Mouse (Mus musculus) heart, postnatal 36 days (tissue): ENCODE measurements around the gene Babam1. TPM values are rescaled to one million over a fixed set of nuclear protein-coding genes. Genes with fewer than 3 reads are reported as not detected.
"Not testable (repeated sequence)": the region's sequence is repeated elsewhere in the genome, so short reads cannot be mapped to it uniquely, and the experiment has no call there.

ENCODE experiments used
- DNase-seq, 2 experiments: peaks; one replicate each; pipeline ENCODE4 v3.0.0; 2021 to 2022
- intact Hi-C: fragments of 180-260 bp; cut with DNase I; formaldehyde crosslinking; loops from one replicate; pipeline ENCODE4 v1.15.1; 2025
- total RNA-seq, 2 experiments: library from RNA; stranded (reverse); gene quantifications; 2 replicates each; pipeline ENCODE4 v1.2.3; 2021

Babam1 gene
- total RNA-seq, 2 experiments from 2014 or later: 61.2 to 67.1 TPM

DNA sequence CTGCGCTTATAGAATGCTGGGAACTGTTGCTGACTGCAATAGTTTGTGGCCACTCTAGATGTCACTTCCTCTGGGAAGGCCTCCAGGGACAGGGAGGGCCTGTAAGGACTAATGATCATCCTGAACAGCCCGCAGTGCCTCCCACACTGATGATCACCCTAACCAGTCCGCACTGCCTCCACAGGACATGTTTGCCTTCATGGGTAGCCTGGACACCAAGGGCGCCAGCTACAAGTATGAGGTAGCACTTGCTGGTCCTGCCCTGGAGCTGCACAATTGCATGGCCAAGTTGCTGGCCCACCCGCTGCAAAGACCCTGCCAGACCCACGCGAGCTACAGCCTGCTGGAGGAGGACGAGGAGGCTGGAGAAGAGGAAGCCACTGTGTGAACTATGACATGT is 7.3 kb downstream of the Babam1 start:
- no peak for DNase-seq
- intact Hi-C loops: loop anchor here (5.0 kb wide), 1 partner anchor 142 kb away; no protein-coding TSS in a partner anchor

DNA sequence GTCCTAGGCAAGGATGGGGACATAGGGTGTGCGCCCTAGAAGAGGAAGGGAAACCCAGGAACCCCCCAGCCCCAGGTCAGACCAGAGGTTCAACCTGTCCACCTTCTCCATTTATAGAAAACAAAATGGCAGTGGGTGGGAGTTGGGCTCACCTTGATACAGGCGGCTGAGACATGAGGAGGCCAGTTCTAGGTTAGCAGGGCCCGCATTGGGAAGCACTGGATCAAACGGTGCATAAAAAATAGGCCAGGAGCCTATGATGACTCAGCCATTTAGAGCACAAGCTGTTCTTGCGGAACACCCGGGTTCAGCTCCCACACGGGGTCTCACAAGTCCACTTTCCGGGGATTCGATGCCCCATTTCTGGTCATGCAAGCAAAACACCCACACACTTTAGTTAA is 8.3 kb downstream of the Babam1 start:
- no peak for DNase-seq
- intact Hi-C loops: loop anchor here (5.0 kb wide), 1 partner anchor 143 kb away; no protein-coding TSS in a partner anchor

DNA sequence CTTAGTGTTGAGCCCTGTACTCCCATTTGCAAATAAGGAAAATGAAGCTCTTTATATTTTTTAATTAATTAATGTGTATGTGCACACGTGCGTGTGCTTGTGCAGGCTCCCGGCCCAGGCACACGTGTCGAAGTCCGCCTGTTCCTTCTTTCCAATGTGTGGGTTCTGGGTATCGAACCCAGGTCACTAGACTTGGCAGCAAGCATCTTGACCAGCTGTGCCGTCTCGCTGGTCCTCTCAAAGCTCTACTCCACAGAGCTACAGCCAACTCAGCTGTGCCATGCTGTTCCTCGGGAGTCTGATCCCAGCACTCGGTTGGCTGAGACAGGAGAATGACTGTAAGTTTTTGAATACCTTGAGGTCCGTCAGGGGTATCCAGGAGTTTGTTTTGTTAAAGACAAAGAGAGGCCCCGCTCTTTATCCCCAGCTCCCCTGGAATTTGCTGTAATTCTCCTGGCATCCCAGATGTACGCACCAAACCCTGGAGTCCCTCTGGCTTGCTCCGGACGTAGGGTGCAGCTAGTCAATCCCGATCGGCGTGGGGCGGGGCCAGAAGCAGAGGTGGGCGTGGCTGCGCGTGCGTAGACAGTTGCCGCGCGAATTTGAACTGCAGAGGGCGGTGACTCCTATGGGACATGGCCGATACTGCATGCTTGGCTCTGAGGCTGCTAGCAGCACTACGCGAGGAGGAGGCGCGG is 8.9 kb downstream of the Babam1 start, which contains the start of gene Ankle1:
Gene Ankle1, plus strand, starts transcription at position 610 of the 698 bp plus-strand sequence.
- intact Hi-C loops: loop anchor here (1.0 to 2.0 kb wide), 2 partner anchors 34 to 65 kb away; partner anchors contain the start of gene Ocel1
- peak; percentile 99 for DNase-seq

- DNase-seq: peak; percentile 66 to 67
Observed at GRCm38 (mm10) chr8:71406099-71407015, 9.7 kb downstream of the Babam1 start.

DNA sequence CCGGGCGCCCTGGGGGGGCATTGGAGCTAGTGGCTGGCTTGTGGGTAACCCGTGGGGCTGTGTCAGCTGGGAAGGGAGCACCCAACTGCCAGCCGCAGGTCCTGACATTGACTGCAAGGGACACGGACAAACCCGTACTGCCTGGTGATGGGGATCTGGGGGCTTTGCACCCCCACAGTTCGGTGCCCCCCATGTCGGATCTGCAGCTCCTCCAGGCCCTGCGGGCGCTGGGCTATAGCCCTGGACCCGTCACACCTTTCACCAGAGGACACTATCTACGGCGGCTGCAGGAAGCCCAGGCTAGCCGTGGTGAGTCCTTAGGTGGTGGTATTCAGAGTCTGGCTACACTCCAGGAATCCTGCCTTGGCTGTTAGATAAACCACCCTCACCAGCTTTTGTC is 10.8 kb downstream of the Babam1 start:
- DNase-seq: no peak

More at GRCm38 (mm10) chr8:71406099-71407015, 9.7 kb downstream of the Babam1 start:
- intact Hi-C loops: loop anchor here (1.0 to 2.0 kb wide), 2 partner anchors 35 to 66 kb away; partner anchors contain the start of gene Ocel1

GRCm38 (mm10) chr8:71408231-71408630 is 11.6 kb downstream of the Babam1 start:
- intact Hi-C loops: no loop called here
- no peak for DNase-seq

More for the DNA sequence above, 10.8 kb downstream of the Babam1 start:
- intact Hi-C loops: loop anchor here (2.0 kb wide), 1 partner anchor 67 kb away; no protein-coding TSS in a partner anchor

- intact Hi-C loops: loop anchor here (5.0 kb wide), 1 partner anchor 1116 kb away; no protein-coding TSS in a partner anchor
- DNase-seq: no peak
Observed at GRCm38 (mm10) chr8:71411535-71412273, 15.0 kb downstream of the Babam1 start.

DNA sequence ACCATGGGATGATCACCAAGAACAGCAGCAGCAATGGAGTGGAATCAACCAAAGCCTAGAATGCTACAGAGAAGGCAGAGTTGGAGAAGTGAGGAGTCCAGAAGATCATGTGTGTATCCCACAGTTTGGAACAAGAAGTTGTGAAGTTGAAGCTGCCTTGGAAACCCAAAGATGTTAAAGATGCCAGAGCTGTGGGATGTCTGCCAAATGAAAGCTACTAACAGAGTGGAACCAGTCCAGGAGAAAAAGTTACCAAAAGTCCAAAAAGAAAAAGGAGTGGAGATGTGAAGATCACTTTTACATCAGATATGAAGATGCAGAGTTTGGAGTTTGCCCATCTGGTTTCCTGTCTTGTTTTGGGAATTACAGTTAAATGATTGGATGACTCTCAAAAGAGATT is 25.5 kb downstream of the Babam1 start:
- intact Hi-C loops: no loop called here
- no peak for DNase-seq

- DNase-seq, intact Hi-C loops: not testable (repeated sequence)
Observed at GRCm38 (mm10) chr8:71432935-71433334, 36.3 kb downstream of the Babam1 start.

GRCm38 (mm10) chr8:71437041-71437440 is 40.4 kb downstream of the Babam1 start:
- intact Hi-C loops: no loop called here
- no peak for DNase-seq

GRCm38 (mm10) chr8:71441404-71441803 is 44.7 kb downstream of the Babam1 start:
- intact Hi-C loops: loop anchor here (1.0 to 5.0 kb wide), 4 partner anchors 80 to 291 kb away; partner anchors contain the start of gene Fam129c
- peak; percentile 62 to 63 for DNase-seq

GRCm38 (mm10) chr8:71445096-71445495 is 48.4 kb downstream of the Babam1 start:
- no peak for DNase-seq
- intact Hi-C loops: no loop called here

DNA sequence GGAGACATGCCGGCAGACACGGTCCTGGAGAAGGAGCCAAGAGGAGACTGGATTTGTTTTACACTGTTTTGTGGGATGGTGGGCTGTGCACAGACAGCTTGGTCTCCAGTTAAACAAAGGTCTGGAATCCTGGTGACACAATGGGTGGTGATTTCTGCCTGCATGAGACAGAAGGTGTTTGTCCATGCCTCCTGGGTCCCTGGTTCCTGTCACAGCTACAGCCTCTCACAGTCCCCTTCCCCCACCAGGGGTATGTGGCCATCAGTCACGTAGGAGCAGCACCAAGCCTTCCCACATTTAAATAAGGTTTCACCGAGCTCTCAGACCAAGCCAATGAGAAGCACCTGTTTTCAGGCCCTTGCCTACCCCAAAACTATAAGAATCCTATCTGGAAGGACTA is 54.7 kb downstream of the Babam1 start:
- intact Hi-C loops: no loop called here
- no peak for DNase-seq

DNA sequence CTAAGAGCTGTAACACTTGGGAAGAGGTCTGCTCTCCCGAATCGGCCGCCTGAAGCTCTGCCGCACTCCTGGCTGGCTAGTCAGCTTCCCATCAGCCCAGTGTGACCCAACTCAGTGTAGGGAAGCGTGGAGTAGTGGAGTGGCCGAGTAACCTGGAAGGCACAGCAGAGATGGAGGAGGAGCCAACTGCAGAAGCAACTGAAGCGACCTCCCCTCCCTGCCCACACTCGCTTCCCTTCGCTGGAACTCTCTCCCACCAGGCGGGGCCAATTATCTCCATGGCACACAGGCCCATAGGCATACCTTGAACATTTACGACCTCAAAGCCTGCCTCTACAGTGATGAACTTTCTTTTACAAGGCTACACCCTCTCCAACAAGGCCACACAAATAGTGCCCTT is 55.1 kb downstream of the Babam1 start:
- intact Hi-C loops: no loop called here
- no peak for DNase-seq

GRCm38 (mm10) chr8:71452669-71453068 is 56.0 kb downstream of the Babam1 start:
- no peak for DNase-seq
- intact Hi-C loops: no loop called here

Other genes starting within 250 kb of the Babam1 start
- gene Myo9b, start 124.1 kb upstream of the Babam1 start, total RNA-seq: 10 to 100 TPM; 24.1 to 28.2 TPM
- gene Haus8, start 123.9 kb upstream of the Babam1 start, total RNA-seq: 10 to 100 TPM; 27.4 to 29.9 TPM
- gene Use1, start 30.0 kb upstream of the Babam1 start, total RNA-seq: 100 to 1,000 TPM; 148 to 149 TPM
- 10 to 100 TPM; 11.1 to 14.9 TPM for gene Ocel1, start 25.6 kb upstream of the Babam1 start, total RNA-seq
- gene Nr2f6, start 14.9 kb upstream of the Babam1 start, total RNA-seq: 10 to 100 TPM; 47.6 to 53.6 TPM
- 10 to 100 TPM; 28.0 to 30.4 TPM for gene Ushbp1, start 1.1 kb upstream of the Babam1 start, total RNA-seq
- gene Ankle1, start 9.1 kb downstream of the Babam1 start, total RNA-seq: under 1 TPM; 0.19 to 0.39 TPM
- gene Abhd8, start 66.8 kb downstream of the Babam1 start, total RNA-seq: 10 to 100 TPM; 26.2 to 29.9 TPM
- 100 to 1,000 TPM; 117 to 129 TPM for gene Mrpl34, start 68.1 kb downstream of the Babam1 start, total RNA-seq
- 10 to 100 TPM; 32.1 to 32.3 TPM for gene Dda1, start 72.3 kb downstream of the Babam1 start, total RNA-seq
- gene Ano8, start 89.1 kb downstream of the Babam1 start, total RNA-seq: 10 to 100 TPM; 18.1 to 18.6 TPM
- 10 to 100 TPM; 15.8 to 20.2 TPM for gene Gtpbp3, start 91.2 kb downstream of the Babam1 start, total RNA-seq
- gene Plvap, start 114.9 kb downstream of the Babam1 start, total RNA-seq: 10 to 100 TPM; 24.5 to 26.0 TPM
- gene Ccdc194, start 128.8 kb downstream of the Babam1 start, total RNA-seq: not detected
- 10 to 100 TPM; 17.1 to 32.9 TPM for gene Bst2, start 140.6 kb downstream of the Babam1 start, total RNA-seq
- gene Mvb12a, start 146.1 kb downstream of the Babam1 start, total RNA-seq: 10 to 100 TPM; 27.8 to 32.9 TPM
- under 1 TPM in 1 of 2 experiments, not detected in 1; 0.22 TPM for gene Tmem221, start 162.0 kb downstream of the Babam1 start, total RNA-seq
- gene Nxnl1, start 169.7 kb downstream of the Babam1 start, total RNA-seq: under 1 TPM in 1 of 2 experiments, not detected in 1; 0.19 TPM
- gene Slc27a1, start 172.0 kb downstream of the Babam1 start, total RNA-seq: 100 to 1,000 TPM; 171 to 223 TPM
- gene Pgls, start 195.3 kb downstream of the Babam1 start, total RNA-seq: 10 to 100 TPM; 64.7 to 69.7 TPM
- 1 to 10 TPM in 1 of 2 experiments, under 1 TPM in 1; 0.58 to 1.2 TPM for gene Fam129c, start 200.8 kb downstream of the Babam1 start, total RNA-seq
- 10 to 100 TPM; 40.2 to 45.2 TPM for gene Colgalt1, start 214.1 kb downstream of the Babam1 start, total RNA-seq